Mouse (Mus musculus) kidney, adult 2 months (tissue): ENCODE results near the gene Cntnap2.

ENCODE experiments used
- CTCF ChIP-seq: fragments of 200-500 bp; conservative IDR thresholded peaks from 2 replicates; pipeline ENCODE4 v1.5.1; 2011; ENCODE audit warnings: low read depth, mild to moderate bottlenecking, control low read depth, low read length, moderate library complexity, mixed read lengths; ENCODE audit not compliant: insufficient read depth, insufficient read length
- POLR2A ChIP-seq: fragments of 200-500 bp; IDR thresholded peaks from one replicate; pipeline ENCODE4 v1.6.1; 2011; ENCODE audit warnings: low read depth, low read length, control low read depth

DNA sequence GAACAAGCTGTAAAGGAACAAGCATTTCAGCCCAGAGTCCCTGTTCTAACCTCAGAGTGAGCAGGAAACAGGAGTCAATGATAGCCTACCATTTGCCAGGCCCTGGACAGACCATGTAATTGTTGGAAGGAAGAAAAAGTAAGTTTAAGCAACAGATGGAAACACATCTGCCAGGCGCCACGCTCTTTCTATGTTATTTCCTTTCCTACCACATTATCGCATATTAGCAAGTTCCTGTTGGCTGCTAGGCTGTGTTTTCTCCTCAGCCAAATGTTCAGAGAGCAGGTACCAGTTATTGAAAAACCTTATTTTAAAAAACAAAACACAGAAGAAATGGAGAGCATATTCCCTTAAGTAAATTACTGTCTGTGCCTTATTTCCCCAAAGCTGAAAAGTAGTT lies 1646.8 kb downstream of the Cntnap2 start:
- TF ChIP-seq CTCF (no peak), POLR2A (no peak)
